Mouse (Mus musculus): ENCODE data around the gene Bard1.

Gene Bard1

DNA sequence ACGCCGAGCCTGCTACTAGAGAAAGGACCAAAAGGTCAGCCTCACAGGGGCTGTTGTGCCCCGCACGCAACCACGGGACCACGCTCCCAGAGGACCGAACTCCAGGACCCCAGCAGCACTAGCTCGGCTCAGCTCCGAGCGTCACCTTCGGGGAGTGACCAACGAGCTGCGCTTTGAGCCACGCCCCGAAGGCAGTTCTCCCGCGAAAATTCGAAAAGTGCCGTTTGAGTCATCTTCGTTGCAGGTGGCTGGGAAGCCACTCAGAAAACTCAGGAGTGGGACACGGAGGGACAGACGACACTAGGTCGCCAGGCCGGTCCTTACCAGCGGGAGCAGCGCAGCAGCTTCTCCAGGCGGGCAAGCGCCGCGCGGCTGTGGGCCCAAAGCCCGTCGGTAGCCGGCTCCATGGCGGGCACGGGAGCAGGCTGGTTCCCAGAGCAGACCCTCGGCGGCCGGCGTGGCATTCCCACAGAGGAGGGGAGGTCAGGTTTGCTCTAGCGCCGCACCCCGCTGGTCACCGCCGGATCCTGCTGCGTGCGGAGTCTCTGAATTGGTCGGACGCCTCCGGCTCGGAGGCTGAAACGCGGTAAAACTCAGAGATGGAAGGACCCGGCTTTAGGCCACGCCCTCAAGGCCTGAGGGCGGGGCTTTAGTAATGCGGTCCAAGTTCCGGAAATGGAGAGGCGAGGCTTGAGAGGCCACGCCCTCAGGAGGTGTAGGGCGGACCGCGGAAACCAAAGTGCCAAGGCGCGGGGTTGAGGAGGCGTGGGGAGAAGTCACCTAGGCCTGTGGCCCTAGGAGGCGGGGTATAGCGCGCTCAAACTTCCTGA is at the start of gene Bard1:
Gene Bard1 (minus strand): TSS at position 803 of the 830 bp plus-strand sequence.
- DNase-seq, result peak; percentile 98

DNA sequence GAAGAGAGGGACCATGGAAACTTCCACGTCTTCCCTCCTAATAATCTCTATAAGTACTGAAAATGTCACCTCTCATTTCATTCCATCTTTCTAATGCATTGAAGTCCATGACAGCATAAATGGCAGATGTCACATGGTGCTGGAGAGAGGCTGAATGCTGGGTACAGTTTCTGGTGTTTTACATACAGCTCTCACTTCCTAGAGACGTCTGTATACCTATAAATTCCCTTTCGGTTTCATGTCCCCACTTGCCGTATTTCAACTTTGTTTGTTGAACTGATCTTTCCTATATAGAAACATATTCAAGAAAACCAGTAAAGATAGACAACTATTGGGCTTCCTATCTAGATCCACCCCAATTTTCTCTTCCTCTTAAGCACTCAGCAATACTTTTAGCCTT is 24.2 kb upstream of the Bard1 start:
- DNase-seq, result no peak

DNA sequence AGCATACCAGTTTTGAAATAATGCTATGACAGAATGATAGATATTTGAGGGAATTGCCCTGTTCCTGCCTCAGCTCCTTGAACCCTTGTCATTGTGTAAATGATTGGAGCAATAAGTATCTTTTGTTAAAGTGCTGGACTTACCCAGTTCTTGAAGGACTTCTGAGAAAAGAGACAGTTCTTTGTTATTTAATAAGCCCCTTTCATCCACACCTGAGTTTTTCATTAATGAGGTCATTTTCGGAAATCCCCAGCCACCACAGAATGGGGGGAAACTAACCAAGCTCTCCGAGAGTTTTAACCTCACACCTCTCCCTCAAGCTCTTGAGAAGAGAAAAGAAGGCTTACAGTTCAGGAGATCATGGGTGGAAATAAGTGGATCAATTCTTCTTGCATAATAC is 15.6 kb upstream of the Bard1 start:
- no peak for DNase-seq

DNA sequence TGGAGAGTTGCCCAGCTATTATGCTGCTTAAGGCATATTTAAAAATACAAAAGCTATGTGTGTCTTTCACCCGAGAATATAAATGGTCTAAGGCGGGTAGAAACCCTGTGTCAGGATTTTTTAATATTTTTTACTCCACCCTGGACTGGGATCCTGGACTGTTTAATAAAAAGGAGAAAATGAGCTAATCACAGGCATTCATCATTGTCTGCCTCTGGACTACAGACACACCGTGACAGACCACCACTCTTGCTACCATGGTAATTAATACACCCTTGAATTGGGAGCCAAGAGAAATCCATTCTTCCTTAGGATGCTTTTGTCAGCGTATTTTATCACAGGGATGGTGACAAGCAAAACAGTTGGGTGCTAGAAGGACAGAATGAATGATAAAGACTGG is 14.3 kb upstream of the Bard1 start:
- no peak for DNase-seq

DNA sequence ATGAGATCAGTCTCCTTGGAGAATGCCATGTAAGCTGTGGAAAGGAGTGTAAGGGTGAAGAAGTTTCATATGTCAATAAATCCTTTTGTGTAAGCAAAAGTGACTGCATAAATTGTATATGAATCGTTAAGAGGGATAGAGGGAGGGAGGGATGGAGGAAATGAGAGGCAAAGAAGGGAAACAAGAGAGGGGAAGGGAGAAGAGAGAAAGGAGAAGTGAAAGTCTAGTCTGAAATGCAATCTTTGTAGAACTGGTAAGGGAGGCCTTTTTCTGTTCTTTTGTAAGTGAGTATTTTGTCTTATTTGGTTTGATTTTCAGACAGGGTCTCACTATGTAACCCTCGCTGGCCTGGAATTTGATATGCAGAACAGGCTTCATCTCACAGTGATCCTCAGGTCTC is 12.8 kb upstream of the Bard1 start:
- DNase-seq, result no peak

DNA sequence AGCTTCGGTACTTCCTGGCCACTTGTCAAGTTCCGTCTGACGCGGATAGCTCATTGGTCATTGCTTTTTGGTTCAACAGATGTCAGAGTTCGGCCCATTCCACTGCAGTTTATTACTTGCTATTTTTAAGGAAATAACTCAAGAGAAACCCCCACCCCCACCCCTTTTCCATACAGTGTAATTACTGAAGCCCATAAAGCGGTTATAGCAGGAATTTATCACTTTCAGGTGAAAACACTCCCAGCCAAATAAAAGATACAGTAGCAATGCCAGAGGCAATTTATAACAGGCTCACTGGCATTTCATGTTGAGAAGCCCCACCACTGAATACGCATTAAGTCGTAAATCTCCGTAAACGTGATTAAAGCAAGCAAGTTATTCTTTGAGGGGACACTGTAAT is 6.9 kb upstream of the Bard1 start:
- no peak for DNase-seq

DNA sequence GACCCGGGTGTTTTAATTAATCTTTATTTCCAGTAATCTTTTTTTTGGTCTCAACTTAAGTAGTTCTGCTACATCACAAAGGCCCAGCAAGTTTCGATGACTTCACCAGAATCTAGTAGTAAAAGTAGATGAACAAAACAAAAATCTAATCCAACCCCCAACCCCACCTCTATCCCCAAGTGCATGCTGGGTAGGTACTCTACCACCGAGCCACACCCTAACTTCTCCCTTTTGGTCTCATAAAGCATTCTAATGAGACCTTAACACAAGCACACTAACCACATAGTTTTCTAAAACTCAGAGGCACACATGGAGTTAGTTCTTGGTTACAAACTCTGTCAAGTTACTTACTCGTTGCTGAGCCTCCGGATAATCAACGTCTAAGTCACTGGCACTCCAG is 3.2 kb upstream of the Bard1 start:
- DNase-seq, result no peak

DNA sequence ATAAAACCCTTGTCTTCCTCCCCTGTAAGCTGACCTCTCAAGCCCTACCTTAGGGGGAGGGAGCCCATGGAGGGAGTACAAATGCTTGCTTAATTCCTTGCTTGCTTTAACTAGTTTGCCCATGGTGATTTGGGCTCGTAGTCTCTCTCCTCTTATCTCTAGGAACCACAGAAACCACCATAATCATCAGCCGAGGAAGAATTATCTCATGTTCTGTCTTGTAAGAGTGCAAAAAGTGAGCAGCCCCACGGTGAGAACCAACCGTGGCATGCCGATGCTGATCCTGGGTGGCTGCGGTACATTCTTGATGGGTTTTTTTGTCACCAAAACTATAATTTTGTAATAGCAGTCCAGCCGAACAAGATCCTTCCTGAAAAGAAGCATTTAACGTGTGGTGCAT is 2.8 kb upstream of the Bard1 start:
- DNase-seq, result no peak

DNA sequence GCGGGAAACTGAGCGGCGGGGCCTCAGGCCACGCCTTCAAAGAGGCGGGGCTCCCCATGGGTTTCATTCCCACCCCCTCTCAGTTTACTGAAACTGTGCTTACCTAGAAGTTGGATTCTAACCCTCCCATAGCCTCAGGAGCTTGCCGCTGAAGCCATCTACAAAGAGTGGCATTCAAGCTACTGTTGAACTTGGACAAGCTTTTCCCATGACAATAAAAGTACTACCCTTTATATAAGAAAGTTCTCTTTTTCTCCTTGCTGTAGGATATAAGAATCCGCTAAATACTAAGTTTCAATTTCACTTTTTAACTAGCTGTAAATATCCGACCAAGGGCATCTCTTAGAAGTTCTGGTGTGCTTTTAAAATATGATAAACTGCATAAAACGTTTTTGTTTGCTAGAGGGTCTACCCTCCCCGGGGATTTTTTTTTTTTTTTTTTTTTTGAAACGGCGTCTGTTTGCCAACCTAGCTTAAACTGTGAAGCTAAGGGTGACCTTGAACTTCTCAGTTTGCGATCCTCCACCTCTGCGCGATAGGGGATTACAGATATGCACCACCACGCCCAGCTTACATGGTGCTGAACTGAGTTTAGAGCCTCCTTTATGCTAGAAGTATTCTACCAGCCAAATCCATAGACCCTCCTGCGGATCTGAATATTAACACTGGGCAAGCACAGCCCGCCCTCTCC is 373 bp upstream of the Bard1 start:
- peak; percentile 2 for DNase-seq

DNA sequence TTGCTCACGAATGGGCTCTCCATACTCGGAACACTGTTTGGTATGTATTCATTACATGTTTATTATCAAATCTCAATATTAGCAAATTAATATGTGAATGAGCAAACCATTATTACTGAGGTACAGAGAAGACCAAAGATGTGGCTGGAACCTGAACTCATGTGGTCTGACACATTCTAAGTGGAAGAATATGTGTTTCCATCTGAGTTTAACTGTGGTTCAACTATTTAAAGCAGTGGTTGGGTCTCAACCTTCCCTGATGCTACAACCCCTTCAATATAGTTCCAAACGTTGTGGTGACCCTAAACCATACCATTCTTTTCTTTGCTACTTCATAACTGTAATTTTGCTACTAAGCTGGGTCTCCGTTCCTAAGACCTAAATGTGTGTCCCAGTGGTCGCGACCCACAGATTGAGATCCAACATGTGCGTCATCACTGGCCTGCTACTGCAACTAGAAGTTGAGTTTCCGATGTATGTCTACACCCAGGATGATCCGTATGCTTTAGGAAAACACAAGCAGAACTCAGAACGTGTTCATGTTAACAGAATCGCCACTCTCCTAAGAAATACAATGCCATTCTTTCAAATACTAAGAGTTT is 1.5 kb downstream of the Bard1 start:
- DNase-seq, result no peak

DNA sequence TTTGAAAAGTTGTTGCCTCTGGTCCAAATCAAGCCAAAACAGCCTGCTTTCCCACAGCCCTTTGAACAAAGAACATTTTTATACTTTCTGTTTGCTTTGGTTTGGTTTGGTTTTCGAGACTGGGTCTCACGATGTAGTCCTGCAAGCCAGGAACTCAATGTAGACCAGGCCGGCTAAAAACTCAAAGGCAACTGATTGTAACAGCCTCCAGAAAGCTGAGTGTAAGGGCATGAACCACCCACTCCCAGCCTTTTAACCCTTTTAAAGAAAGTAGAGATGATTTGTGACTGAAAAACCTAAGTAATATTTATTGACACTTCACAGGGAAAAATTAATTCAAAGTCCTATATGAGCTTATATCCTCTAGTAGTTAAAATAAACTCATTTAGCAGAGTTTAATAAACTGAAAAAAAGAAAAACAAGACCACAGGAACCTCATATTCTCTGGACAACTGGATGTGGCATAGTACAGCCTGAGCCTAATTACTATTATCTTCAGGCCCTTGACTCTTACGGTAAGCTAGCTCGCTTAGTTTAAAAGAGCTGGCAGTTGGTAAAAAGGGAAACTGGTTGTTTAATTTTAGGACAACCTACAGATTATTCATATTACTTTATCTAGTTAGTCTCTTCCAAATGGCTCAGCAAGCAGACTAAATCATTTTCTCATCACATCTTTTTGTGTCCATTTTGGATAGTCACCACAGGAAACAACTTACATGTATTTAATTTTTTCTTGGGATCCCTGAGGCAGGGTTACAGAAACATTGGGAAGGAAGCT is 2.2 kb downstream of the Bard1 start:
- no peak for DNase-seq

DNA sequence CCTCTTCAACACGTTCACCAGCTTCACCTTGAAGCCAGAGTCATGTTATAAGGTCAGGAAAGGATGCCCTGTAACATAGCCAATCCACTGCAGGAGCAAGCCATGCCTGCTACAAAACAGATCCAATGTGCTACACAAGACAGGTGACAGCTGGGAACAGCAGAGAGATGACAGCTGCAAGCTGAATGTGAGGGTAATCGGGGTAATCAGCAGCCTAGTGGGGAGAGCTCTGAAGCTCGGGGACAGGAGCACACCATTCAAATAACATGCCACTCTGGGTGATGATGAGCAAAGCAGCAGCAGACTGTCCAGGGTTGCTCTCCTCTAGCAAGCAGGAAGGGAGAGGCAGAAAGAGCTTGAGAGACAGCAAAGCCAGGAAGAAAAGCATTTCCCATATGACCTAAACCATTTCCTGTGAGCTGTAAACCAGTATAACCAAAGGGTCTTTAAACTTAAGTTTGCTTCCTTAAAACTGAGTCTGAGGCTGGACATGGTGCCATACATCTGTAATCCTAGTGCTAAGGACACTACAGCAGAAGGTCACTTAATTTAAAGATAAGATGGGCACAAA is 2.9 kb downstream of the Bard1 start:
- peak; percentile 6 for DNase-seq

DNA sequence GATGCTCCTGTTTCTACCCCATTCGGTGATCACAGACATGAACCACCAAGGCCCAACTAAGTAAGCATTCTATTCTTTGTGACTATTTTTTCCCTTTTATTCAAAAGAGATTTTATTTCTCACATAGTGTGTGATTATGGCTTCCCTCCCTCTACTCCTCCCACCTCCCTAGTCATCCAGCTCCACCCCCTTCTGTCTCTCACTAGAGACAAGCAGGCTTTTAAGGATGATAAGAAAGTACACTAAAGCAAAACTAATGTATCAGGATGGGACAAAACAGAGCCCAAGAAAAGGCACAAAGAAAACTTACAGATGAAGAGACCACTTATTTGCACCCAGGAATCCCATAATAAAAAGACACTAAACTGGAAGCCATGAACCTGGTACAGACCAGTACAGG is 6.9 kb downstream of the Bard1 start:
- no peak for DNase-seq

DNA sequence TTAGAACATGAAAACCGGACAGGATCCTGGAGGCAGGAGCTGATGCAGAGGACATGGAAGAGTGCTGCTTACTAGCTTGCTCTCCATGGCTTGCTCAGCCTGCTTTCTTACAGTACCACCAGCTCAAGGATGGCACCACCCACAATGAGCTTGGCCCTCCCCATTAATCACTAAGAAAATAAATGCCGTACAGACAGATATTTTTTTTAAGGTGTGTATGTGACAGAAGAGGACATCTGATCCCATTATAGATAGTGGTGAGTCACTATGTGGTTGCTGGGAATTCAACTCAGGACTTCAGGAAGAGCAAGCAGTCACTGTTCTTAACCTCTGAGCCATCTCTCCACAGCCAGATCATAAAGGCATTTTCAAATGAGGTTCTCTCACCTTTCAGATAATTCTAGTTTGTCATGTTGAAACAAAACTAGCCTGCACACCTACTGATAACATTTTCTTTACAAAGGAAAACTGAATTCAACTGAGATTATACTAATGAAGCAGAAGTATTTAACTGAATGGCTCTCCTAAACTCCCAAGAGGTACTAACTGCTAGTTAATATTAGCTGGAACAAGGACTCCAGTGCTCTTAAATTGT is 7.6 kb downstream of the Bard1 start:
- DNase-seq, result no peak

DNA sequence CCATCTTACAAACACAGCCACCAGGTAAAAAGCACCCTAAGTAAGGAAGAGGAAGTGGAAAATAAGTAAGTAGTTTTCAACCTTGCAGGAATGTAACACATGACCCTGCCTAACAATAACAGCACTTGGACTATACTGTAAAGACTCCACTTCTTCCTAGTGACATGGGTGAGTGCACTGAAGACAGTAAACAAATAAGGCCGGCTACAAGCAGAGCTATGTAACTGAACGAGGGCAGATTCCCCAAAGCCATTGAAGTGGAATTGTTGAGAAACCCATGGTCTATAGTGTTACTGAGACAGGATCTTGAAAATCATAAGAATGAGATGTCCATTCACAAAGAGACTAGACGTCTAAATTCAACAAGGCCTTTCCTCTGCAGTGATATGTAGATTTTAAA is 27.3 kb downstream of the Bard1 start:
- no peak for DNase-seq

DNA sequence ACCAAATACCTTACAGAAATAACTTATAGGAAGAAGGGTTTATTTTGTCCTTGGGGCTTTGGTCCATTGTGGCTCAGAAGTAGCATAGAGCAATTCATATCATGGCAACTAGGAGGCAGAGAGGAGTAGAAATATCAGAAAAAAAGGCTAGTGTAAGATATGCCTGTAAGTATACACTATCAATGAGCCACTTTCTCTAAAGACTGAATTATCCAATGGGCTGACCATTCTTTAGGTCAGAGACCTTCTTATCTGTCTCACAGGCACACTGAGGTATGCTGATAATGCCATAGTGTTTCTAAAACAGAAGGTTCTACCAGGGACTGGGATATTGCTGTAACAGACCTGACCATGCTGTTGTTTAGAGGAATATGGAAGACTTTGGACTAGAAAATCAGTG is 32.2 kb downstream of the Bard1 start:
- no peak for DNase-seq

DNA sequence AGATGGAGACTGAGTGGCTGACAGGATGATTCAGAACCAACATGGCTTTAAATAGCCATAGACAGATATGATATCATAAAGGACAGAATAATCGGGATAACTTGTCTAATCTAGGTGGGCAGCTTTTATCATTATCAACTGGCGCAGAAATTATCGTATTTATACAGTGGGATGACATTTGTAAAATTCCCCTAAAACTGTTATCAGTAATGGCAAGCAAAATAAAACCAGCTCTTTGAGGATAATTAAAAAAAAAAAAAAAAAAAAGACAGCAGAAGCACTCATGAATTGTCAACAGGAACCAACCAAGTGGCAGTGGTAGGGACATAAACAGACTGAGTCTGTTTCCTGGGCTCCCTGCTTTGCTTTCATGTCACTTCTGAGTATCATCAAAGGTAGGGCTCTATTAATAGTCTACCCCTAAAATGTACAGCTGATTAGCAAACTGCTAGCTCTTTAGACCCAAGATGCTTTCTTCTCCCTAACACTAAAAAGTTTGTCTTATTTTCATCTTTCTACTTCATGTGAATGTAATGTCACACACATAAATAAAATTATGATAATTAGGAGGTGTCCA is 34.1 kb downstream of the Bard1 start:
- DNase-seq, result no peak

DNA sequence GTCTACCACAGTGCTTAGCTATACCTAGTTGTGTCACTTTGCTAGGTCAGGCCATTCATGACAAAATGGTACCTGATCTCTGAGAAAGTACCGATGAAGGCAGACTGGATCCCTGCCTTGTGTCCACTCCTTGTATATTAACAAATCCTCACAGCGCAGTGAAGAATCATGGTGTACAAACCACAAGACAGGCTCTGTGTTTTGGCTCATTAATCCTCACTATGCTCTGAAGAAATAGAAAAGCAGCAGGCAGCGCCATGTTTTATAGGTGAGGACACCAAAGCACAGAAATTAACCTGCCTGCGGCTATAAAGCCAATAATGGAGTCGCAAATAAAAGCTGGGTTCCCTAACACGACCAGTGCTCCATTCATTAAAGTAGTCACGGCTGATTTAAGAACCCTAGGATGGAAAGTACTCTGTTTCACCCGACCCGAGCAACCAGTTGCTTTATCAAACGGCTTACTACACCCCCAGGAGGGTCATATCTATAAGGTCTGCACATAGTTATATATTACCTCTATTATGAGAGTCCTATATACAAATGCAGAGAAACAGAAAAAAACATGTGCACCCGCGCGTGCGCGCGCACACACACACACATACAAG is 39.0 kb downstream of the Bard1 start:
- no peak for DNase-seq

DNA sequence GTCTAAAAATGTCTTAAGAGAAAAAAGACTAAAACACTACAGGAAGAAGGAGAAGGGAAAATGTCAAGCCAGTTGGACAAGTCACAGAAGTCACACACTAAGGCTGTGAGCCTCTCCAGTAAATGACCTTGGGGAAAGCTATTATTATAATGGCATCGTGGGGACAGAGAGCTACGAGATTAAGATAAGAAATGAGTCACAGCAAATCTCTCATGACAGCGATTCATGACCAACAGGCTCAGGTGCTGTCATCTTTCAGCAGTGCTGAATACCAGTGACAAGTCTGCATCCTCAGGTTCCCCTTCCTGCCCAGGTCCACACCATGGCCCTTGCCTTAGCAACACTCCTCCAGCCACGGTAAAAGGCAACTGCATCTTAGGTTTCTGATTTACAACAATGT is 46.8 kb downstream of the Bard1 start:
- no peak for DNase-seq

DNA sequence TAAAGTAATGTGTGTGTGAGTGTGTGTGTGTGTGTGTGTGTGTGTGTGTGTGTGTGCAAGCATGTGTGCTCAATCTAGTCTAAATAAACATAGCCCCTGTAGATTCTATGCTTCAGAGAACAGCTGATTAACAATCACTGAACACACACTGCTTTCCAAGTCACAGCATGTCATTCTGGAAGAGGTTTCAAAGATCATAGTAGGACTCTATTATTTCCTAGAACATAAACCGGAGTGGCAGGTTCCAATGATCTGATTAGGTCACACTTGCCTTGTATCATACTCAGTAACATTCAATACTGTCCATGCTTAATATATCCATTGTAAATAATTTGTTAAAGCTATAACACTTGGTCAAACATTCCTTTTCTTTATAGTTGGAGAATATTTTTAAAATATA is 47.5 kb downstream of the Bard1 start:
- DNase-seq, result no peak

DNA sequence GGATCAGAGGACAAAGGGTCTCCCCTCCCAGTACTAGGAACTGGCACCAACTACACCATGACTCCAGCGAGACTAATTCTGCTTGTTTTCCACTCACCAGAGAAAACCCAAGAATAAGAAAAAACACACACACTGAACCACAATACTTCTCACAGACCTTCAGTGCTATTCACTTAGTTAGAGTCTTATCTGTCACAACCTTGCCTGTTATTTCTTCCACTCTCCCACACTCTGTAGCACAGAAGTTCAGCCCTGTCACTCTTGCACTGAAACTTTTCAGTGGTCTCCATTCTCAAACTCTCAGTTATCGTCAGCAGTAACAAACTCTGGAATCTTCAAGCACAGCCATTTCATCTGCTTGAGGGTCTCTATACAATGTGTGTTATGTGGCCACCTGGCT is 50.2 kb downstream of the Bard1 start:
- DNase-seq, result no peak

DNA sequence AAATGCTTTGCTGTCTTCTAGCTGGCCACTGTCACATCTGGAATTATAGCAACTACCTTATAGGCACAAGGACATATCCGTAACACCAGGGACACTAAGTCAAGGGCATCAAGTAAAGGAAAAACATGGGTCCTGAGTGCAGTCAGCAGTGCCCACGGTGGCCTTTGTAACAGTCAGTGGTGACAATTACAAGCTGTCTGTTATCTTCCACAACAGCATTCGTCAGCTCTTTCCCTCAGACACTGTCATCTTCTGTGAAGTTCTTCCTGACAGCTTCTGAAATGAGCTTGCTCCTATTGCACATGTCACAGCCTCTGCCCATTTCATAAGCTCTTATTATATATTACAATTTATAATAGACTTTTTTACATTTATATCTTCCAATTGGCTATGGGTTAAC is 50.7 kb downstream of the Bard1 start:
- DNase-seq, result no peak
